Mouse (Mus musculus): ENCODE results near the gene Hcrtr1. TPM values are rescaled to one million over a fixed set of nuclear protein-coding genes. Genes with fewer than 3 reads are reported as not detected.

Gene Hcrtr1
- not detected for polyA plus RNA-seq (2017; shearing (Covaris generic))

GRCm38 (mm10) chr4:130139214-130139492 is at the start of gene Hcrtr1:
Gene Hcrtr1 (minus strand): TSS chr4:130139359.

GRCm38 (mm10) chr4:130175072-130175711 is 36.0 kb upstream of the Hcrtr1 start, which contains the start of gene Tinagl1:
Gene Tinagl1 (minus strand): TSS chr4:130175122.

GRCm38 (mm10) chr4:130102111-130102651 is 37.0 kb downstream of the Hcrtr1 start, which contains the start of gene Pef1:
Gene Pef1 (plus strand): TSS chr4:130102558.

Other genes starting within 250 kb of the Hcrtr1 start
- not detected for gene Spocd1, start 210.1 kb downstream of the Hcrtr1 start, polyA plus RNA-seq (2017; shearing (Covaris generic))
- 0.42 TPM for gene Adgrb2, start 154.5 kb downstream of the Hcrtr1 start, polyA plus RNA-seq (2017; shearing (Covaris generic))
- not detected for gene Col16a1, start 91.5 kb downstream of the Hcrtr1 start, polyA plus RNA-seq (2017; shearing (Covaris generic))
- 53.6 TPM for gene Pef1, start 36.8 kb downstream of the Hcrtr1 start, polyA plus RNA-seq (2017; shearing (Covaris generic))
- not detected for gene Tinagl1, start 35.8 kb upstream of the Hcrtr1 start, polyA plus RNA-seq (2017; shearing (Covaris generic))
- not detected for gene Gm853, start 83.0 kb upstream of the Hcrtr1 start, polyA plus RNA-seq (2017; shearing (Covaris generic))
- not detected for gene Serinc2, start 139.8 kb upstream of the Hcrtr1 start, polyA plus RNA-seq (2017; shearing (Covaris generic))
- not detected for gene Fabp3, start 169.2 kb upstream of the Hcrtr1 start, polyA plus RNA-seq (2017; shearing (Covaris generic))
- gene Gm10570, start 169.3 kb upstream of the Hcrtr1 start, polyA plus RNA-seq (2017; shearing (Covaris generic)): not detected
- 49.0 TPM for gene Zcchc17, start 220.6 kb upstream of the Hcrtr1 start, polyA plus RNA-seq (2017; shearing (Covaris generic))
- gene Snrnp40, start 220.8 kb upstream of the Hcrtr1 start, polyA plus RNA-seq (2017; shearing (Covaris generic)): 97.8 TPM

Data from naive thymus-derived CD4-positive, alpha-beta T cell, adult 5 months (primary cell).